Comparison of ENCODE assay signal across 16 mouse cellular contexts in the genomic region with DNA sequence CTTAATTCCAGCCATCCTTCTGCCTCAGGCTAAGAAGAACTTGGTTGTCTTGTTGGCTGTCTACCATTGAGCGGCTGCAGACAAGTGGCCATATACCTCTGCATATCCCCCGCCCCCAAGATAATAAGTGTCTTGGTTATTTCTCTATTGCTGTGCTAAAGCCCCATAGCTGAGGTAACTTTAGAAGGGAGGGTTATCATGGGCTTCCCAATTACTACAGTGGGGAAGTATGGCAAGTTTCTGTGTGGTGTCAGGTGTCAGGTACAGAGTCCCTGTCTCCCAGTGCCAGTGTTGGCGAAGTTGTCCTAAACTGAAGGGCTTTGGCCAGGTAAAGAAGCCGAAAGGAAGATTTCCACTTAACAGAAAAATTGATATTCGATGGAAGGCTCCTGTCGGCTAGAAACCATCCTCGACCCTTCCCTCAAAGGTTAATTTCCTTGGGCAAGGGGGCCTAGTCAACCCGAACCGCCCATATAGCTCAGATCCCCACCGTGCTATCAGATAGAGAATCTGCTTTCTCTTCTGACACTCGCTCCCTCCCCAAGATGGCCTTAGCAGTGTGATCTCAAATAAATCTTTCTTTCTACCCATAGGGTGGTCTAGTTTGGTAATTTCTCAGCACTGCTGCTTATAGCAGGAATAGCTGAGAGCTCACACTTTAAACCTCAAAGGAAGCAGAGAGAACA.
"Had no signal": no experiment of that assay in that cellular context is flagged by ENCODE, and none has a peak within 500 bp of the region (broad histone marks: within the 10 kb centered on the region; RNA-seq: fewer than 3 reads in every experiment).

No protein-coding gene starts in this region.

- H3K9ac ChIP-seq: liver, postnatal 0 days; lung, embryonic 15.5 days; midbrain, embryonic 13.5 days; midbrain, embryonic 15.5 days; neural tube, embryonic 12.5 days; stomach, embryonic 15.5 days had no signal

- H3K4me2 ChIP-seq: lung, embryonic 15.5 days; midbrain, embryonic 11.5 days; midbrain, embryonic 13.5 days; midbrain, embryonic 15.5 days; neural tube, embryonic 12.5 days; stomach, embryonic 15.5 days had no signal

- ATAC-seq: liver, postnatal 0 days; lung, postnatal 0 days; midbrain, embryonic 13.5 days; midbrain, embryonic 15.5 days had no signal

- H3K27me3 ChIP-seq: lung, embryonic 15.5 days; midbrain, embryonic 13.5 days; midbrain, embryonic 15.5 days; neural tube, embryonic 12.5 days; stomach, embryonic 15.5 days had no signal

- H3K9me3 ChIP-seq: lung, embryonic 15.5 days; megakaryocyte, embryonic 14.5 days; midbrain, embryonic 13.5 days; midbrain, embryonic 15.5 days; neural tube, embryonic 12.5 days; stomach, embryonic 15.5 days had no signal

- H3K4me3 ChIP-seq: lung, embryonic 15.5 days; megakaryocyte, embryonic 14.5 days; midbrain, embryonic 13.5 days; midbrain, embryonic 15.5 days; neural tube, embryonic 12.5 days; stomach, embryonic 15.5 days had no signal

- H3K36me3 ChIP-seq: lung, embryonic 15.5 days; midbrain, embryonic 13.5 days; midbrain, embryonic 15.5 days; neural tube, embryonic 12.5 days; stomach, embryonic 15.5 days had no signal

- H3K4me1 ChIP-seq: lung, embryonic 15.5 days; megakaryocyte, embryonic 14.5 days; midbrain, embryonic 13.5 days; midbrain, embryonic 15.5 days; neural tube, embryonic 12.5 days; stomach, embryonic 15.5 days had no signal

- DNase-seq: liver, postnatal 0 days; lung, adult 2 months; lung, postnatal 4 days; right cerebral cortex, postnatal 14 days; thymus, adult 2 months; thymus, postnatal 25 days; thymus, postnatal 4 days had no signal

- H3K27ac ChIP-seq: lung, embryonic 15.5 days; midbrain, embryonic 13.5 days; midbrain, embryonic 15.5 days; neural tube, embryonic 12.5 days; stomach, embryonic 15.5 days; stomach, postnatal 0 days had no signal
